Comparison of ENCODE assay signal across 8 mouse cellular contexts in genomic region chr16:38712581-38713403, GRCm38 (mm10). TPM values are rescaled to one million over a fixed set of nuclear protein-coding genes. Genes with fewer than 3 reads are reported as not detected.
DNase-seq lines count a peak whose midpoint lies in the region; ATAC-seq and TF ChIP-seq lines count a peak whose summit lies in the region.

TSS of gene Arhgap31 (minus strand) at chr16:38713274.

- ATAC-seq in embryonic facial prominence, embryonic 11.5 days (replicated peaks; ENCODE audit: insufficient number of reproducible peaks, low FRiP score, low TSS enrichment, low read depth), result peak; percentile 91
- ATAC-seq in granulocyte monocyte progenitor cell, adult 5-6 weeks (replicated peaks; ENCODE audit: poor library complexity, severe bottlenecking), result peak; percentile 58
- peak; percentile 86 for ATAC-seq in intestine, postnatal 0 days
- peak; percentile 90 for ATAC-seq in midbrain, embryonic 11.5 days (ENCODE audit: low FRiP score)

- peaks cover 2% of the 10 kb centered on the region; the same call in 1 of the 2 replicates for H3K4me1 ChIP-seq in embryonic facial prominence, embryonic 11.5 days (ENCODE audit: control insufficient read depth, insufficient read depth, low read length)
- H3K4me1 ChIP-seq in intestine, postnatal 0 days (replicated peaks; ENCODE audit: control insufficient read depth, insufficient read depth, low read length), result no peaks in the 10 kb centered on the region
- peaks cover 25% of the 10 kb centered on the region; the same call in 1 of the 2 replicates for H3K4me1 ChIP-seq in limb, embryonic 10.5 days
- H3K4me1 ChIP-seq in midbrain, embryonic 11.5 days (ENCODE audit: control insufficient read depth, insufficient read depth, low read length), result no peaks in the 10 kb centered on the region; the same call in 1 of the 2 replicates

- peak within 1 kb of the TSS; percentile 66 for H3K4me2 ChIP-seq in embryonic facial prominence, embryonic 11.5 days (ENCODE audit: low read depth, low read length)
- peak within 1 kb of the TSS; percentile 92 for H3K4me2 ChIP-seq in intestine, postnatal 0 days (replicated peaks; ENCODE audit: low read depth)
- peak within 1 kb of the TSS; percentile 87 for H3K4me2 ChIP-seq in midbrain, embryonic 11.5 days

- peak within 1 kb of the TSS; percentile 78 for H3K9ac ChIP-seq in embryonic facial prominence, embryonic 11.5 days (replicated peaks; ENCODE audit: low read length)
- H3K9ac ChIP-seq in intestine, postnatal 0 days (ENCODE audit: low read depth, low read length), result peak within 1 kb of the TSS; percentile 59
- H3K9ac ChIP-seq in midbrain, embryonic 11.5 days (ENCODE audit: low read length), result peak within 1 kb of the TSS; percentile 79

- no peak for TF ChIP-seq CTCF in intestine, postnatal 0 days (IDR thresholded peaks at IDR 0.05; ENCODE audit: low read depth)

- no peaks in the 10 kb centered on the region for H3K36me3 ChIP-seq in embryonic facial prominence, embryonic 11.5 days (replicated peaks; ENCODE audit: control insufficient read depth, insufficient read depth, low read depth, low read length)
- H3K36me3 ChIP-seq in intestine, postnatal 0 days (ENCODE audit: control insufficient read depth, insufficient read depth), result no peaks in the 10 kb centered on the region
- H3K36me3 ChIP-seq in limb, embryonic 10.5 days, result no peaks in the 10 kb centered on the region
- H3K36me3 ChIP-seq in midbrain, embryonic 11.5 days (ENCODE audit: control insufficient read depth, insufficient read depth, low read length), result no peaks in the 10 kb centered on the region

- H3K27ac ChIP-seq in embryonic facial prominence, embryonic 11.5 days (replicated peaks; ENCODE audit: low read depth, low read length), result peak within 1 kb of the TSS; percentile 85
- peak within 1 kb of the TSS; percentile 82 for H3K27ac ChIP-seq in intestine, postnatal 0 days (ENCODE audit: low read depth, low read length)
- H3K27ac ChIP-seq in limb, embryonic 10.5 days, result peak within 1 kb of the TSS; percentile 93
- H3K27ac ChIP-seq in midbrain, embryonic 11.5 days (ENCODE audit: low read depth, low read length), result no peak within 1 kb of the TSS

- H3K27me3 ChIP-seq in embryonic facial prominence, embryonic 11.5 days (ENCODE audit: control insufficient read depth, insufficient read depth, low read length), result no peaks in the 10 kb centered on the region
- H3K27me3 ChIP-seq in intestine, postnatal 0 days (replicated peaks; ENCODE audit: control insufficient read depth, insufficient read depth, low read length), result no peaks in the 10 kb centered on the region
- no peaks in the 10 kb centered on the region for H3K27me3 ChIP-seq in limb, embryonic 10.5 days (ENCODE audit: low read depth, poor library complexity, severe bottlenecking)
- peaks cover 5% of the 10 kb centered on the region; the same call in 1 of the 2 replicates for H3K27me3 ChIP-seq in midbrain, embryonic 11.5 days (ENCODE audit: control insufficient read depth, insufficient read depth, low read length)

- under 1% methylated on average over 72 of the region's 74 CpGs for WGBS in embryonic facial prominence, embryonic 11.5 days
- WGBS in intestine, postnatal 0 days, result under 1% methylated on average over 71 of the region's 74 CpGs
- under 1% methylated on average over 74 of the region's 74 CpGs for WGBS in limb, embryonic 10.5 days
- WGBS in midbrain, embryonic 11.5 days, result 0% methylated on average over 74 of the region's 74 CpGs

- peak within 1 kb of the TSS; percentile 70 for H3K4me3 ChIP-seq in embryonic facial prominence, embryonic 11.5 days (ENCODE audit: low read depth, low read length)
- H3K4me3 ChIP-seq in intestine, postnatal 0 days (ENCODE audit: low read depth, low read length), result peak within 1 kb of the TSS; percentile 65
- H3K4me3 ChIP-seq in limb, embryonic 10.5 days, result peak within 1 kb of the TSS; percentile 78
- peak within 1 kb of the TSS; percentile 58 for H3K4me3 ChIP-seq in midbrain, embryonic 11.5 days (ENCODE audit: low read depth, low read length)

- DNase-seq in adrenal gland, postnatal 10 days, result peak; percentile 88
- DNase-seq in embryonic facial prominence, embryonic 11.5 days (ENCODE audit: low spot score), result peak; percentile 75
- DNase-seq in limb, embryonic 10.5 days (ENCODE audit: low spot score), result peak; percentile 83
- peak; percentile 97 for DNase-seq in midbrain, embryonic 11.5 days (ENCODE audit: low spot score, missing footprints)
- DNase-seq in right cerebral cortex, postnatal 4 days, result peak; percentile 61
- peak; percentile 78 to 82 for DNase-seq in urinary bladder, postnatal 4 days (ENCODE audit: low spot score in 2 of 2)

- H3K9me3 ChIP-seq in embryonic facial prominence, embryonic 11.5 days (replicated peaks; ENCODE audit: control insufficient read depth, low read length), result no peaks in the 10 kb centered on the region
- no peaks in the 10 kb centered on the region for H3K9me3 ChIP-seq in intestine, postnatal 0 days (ENCODE audit: control insufficient read depth)
- no peaks in the 10 kb centered on the region for H3K9me3 ChIP-seq in limb, embryonic 10.5 days (replicated peaks)
- no peaks in the 10 kb centered on the region for H3K9me3 ChIP-seq in midbrain, embryonic 11.5 days (ENCODE audit: control insufficient read depth, low read length)

RNA-seq across cellular contexts. Expression of gene Arhgap31, which starts in this region (rescaled TPM):
- 10 to 100 TPM; 31.6 to 36.3 TPM for total RNA-seq in adrenal gland, postnatal 10 days (2021)
- polyA plus RNA-seq in embryonic facial prominence, embryonic 11.5 days (2014; fragmentation: Nextera tagmentation; extraction: Ambion mirVana), result 8.0 and 9.4 TPM in 2 replicates
- total RNA-seq in granulocyte monocyte progenitor cell, adult 5-6 weeks (2014; fragmentation: Nextera tagmentation), result 17.4 and 18.3 TPM in 2 replicates
- 6.5 and 7.7 TPM in 2 replicates for total RNA-seq in granulocyte monocyte progenitor cell, adult 5-6 weeks (2017)
- polyA plus RNA-seq in intestine, postnatal 0 days (2015; fragmentation: Nextera tagmentation; extraction: Ambion mirVana), result 2.8 and 3.1 TPM in 2 replicates
- 6.3 and 6.7 TPM in 2 replicates for polyA plus RNA-seq in limb, embryonic 10.5 days (2016; fragmentation: Nextera tagmentation; extraction: Ambion mirVana)
- polyA plus RNA-seq in midbrain, embryonic 11.5 days (2014; fragmentation: Nextera tagmentation; extraction: Ambion mirVana), result 7.1 and 8.4 TPM in 2 replicates
